Mouse (Mus musculus) MEL (cell line): ENCODE data around the gene Fat3. TPM values are rescaled to one million over a fixed set of nuclear protein-coding genes. Genes with fewer than 3 reads are reported as not detected.

Source experiments
- DNase-seq: peaks from one replicate; pipeline ENCODE4 v3.0.0; 2011; ENCODE audit warnings: low read depth, low spot score
- H3K27ac ChIP-seq: 2 replicates; pipeline ENCODE4 v1.5.1; 2012; ENCODE audit warnings: low read depth, mild to moderate bottlenecking, control low read depth, low read length, moderate library complexity; ENCODE audit not compliant: control insufficient read depth
- H3K27me3 ChIP-seq, 2 experiments: fragments of 150-350 bp in 1 of 2; sonication (generic) in 1 of 2; 2 replicates each; pipeline ENCODE4 v1.6.1; 2012; ENCODE audit warnings: low read length in 2 of 2, mild to moderate bottlenecking in 2 of 2, improper control_type of control experiment in 1 of 2, moderate library complexity in 1 of 2; ENCODE audit not compliant: insufficient read depth in 2 of 2, control insufficient read depth in 1 of 2
- H3K36me3 ChIP-seq, 2 experiments: 2 replicates each; pipeline ENCODE4 v1.6.1; 2012 to 2014; ENCODE audit warnings: low read length in 2 of 2, improper control_type of control experiment in 1 of 2, inconsistent platforms in 1 of 2, mild to moderate bottlenecking in 1 of 2; ENCODE audit not compliant: insufficient read depth in 2 of 2, control insufficient read depth in 1 of 2
- H3K4me1 ChIP-seq, 2 experiments: fragments of 150-350 bp in 1 of 2; sonication (generic) in 1 of 2; 2 replicates each; pipeline ENCODE4 v1.6.1; 2012; ENCODE audit warnings: low read length in 2 of 2, improper control_type of control experiment in 1 of 2, mild to moderate bottlenecking in 1 of 2; ENCODE audit not compliant: insufficient read depth in 2 of 2, control insufficient read depth in 1 of 2
- H3K4me3 ChIP-seq, 2 experiments: fragments of 150-350 bp in 1 of 2; sonication (generic) in 1 of 2; 2 replicates each; pipeline ENCODE4 v1.5.1; 2012; ENCODE audit warnings: low read depth in 2 of 2, low read length in 2 of 2, mild to moderate bottlenecking in 2 of 2, moderate library complexity in 2 of 2, control low read depth in 1 of 2, improper control_type of control experiment in 1 of 2; ENCODE audit not compliant: control insufficient read depth in 1 of 2, insufficient read depth in 1 of 2
- H3K79me2 ChIP-seq: 2 replicates; pipeline ENCODE4 v1.6.1; 2012; ENCODE audit warnings: mild to moderate bottlenecking, low read length, moderate library complexity; ENCODE audit not compliant: control insufficient read depth, poor library complexity, insufficient read depth
- H3K9ac ChIP-seq: 2 replicates; pipeline ENCODE4 v1.6.1; 2012; ENCODE audit warnings: low read depth, mild to moderate bottlenecking, control low read depth, low read length, moderate library complexity; ENCODE audit not compliant: control insufficient read depth, poor library complexity, severe bottlenecking
- H3K9me3 ChIP-seq: fragments of 150-350 bp; sonication (generic); replicated peaks from 2 replicates; pipeline ENCODE4 v1.6.1; 2012; ENCODE audit warnings: mild to moderate bottlenecking, low read length, improper control_type of control experiment, moderate library complexity; ENCODE audit not compliant: insufficient read depth
- BHLHE40 ChIP-seq: IDR thresholded peaks from 2 replicates; pipeline ENCODE4 v1.6.1; 2012; ENCODE audit warnings: low read depth, mild to moderate bottlenecking, inconsistent platforms, low read length, improper control_type of control experiment, borderline replicate concordance
- ELF1 ChIP-seq: IDR thresholded peaks from 2 replicates; pipeline ENCODE4 v1.6.1; 2014; ENCODE audit warnings: low read depth, mild to moderate bottlenecking, inconsistent platforms, low read length, improper control_type of control experiment, moderate library complexity
- ETS1 ChIP-seq: IDR thresholded peaks from 2 replicates; pipeline ENCODE4 v1.6.1; 2012; ENCODE audit warnings: low read depth, mild to moderate bottlenecking, inconsistent platforms, low read length, improper control_type of control experiment, moderate library complexity
- GABPA ChIP-seq: IDR thresholded peaks from 2 replicates; pipeline ENCODE4 v1.6.1; 2012; ENCODE audit warnings: low read depth, mild to moderate bottlenecking, inconsistent platforms, low read length, improper control_type of control experiment, moderate library complexity
- GATA1 ChIP-seq: IDR thresholded peaks from 2 replicates; pipeline ENCODE4 v1.6.1; 2011; ENCODE audit warnings: low read depth, low read length, improper control_type of control experiment
- HCFC1 ChIP-seq: IDR thresholded peaks from 2 replicates; pipeline ENCODE4 v1.6.1; 2012; ENCODE audit warnings: low read depth, mild to moderate bottlenecking, inconsistent platforms, low read length, improper control_type of control experiment, moderate library complexity
- MAFK ChIP-seq: IDR thresholded peaks from 2 replicates; pipeline ENCODE4 v1.6.1; 2011; ENCODE audit warnings: low read depth, mild to moderate bottlenecking, low read length, improper control_type of control experiment, borderline replicate concordance
- MAX ChIP-seq: IDR thresholded peaks from 2 replicates; pipeline ENCODE4 v1.6.1; 2011; ENCODE audit warnings: low read length, improper control_type of control experiment
- MEF2A ChIP-seq: IDR thresholded peaks from 2 replicates; pipeline ENCODE4 v1.6.1; 2014; ENCODE audit warnings: low read depth, mild to moderate bottlenecking, inconsistent platforms, low read length, improper control_type of control experiment; ENCODE audit not compliant: poor library complexity, insufficient replicate concordance, severe bottlenecking; ENCODE audit errors: extremely low read depth
- MXI1 ChIP-seq: IDR thresholded peaks from 2 replicates; pipeline ENCODE4 v1.6.1; 2011; ENCODE audit warnings: mild to moderate bottlenecking, low read depth, low read length, improper control_type of control experiment
- MYC ChIP-seq: IDR thresholded peaks from 2 replicates; pipeline ENCODE4 v1.6.1; 2011; ENCODE audit warnings: low read depth, mild to moderate bottlenecking, low read length, improper control_type of control experiment, moderate library complexity
- NRF1 ChIP-seq: IDR thresholded peaks from 2 replicates; pipeline ENCODE4 v1.6.1; 2014; ENCODE audit warnings: low read depth, mild to moderate bottlenecking, inconsistent platforms, low read length, improper control_type of control experiment, moderate library complexity; ENCODE audit not compliant: poor library complexity, insufficient read depth, severe bottlenecking
- POLR2AphosphoS5 ChIP-seq: IDR thresholded peaks from 2 replicates; pipeline ENCODE4 v1.6.1; 2012; ENCODE audit warnings: low read depth, borderline replicate concordance, mild to moderate bottlenecking, inconsistent platforms, low read length, moderate library complexity, mixed read lengths
- RCOR1 ChIP-seq: IDR thresholded peaks from 2 replicates; pipeline ENCODE4 v1.6.1; 2012; ENCODE audit warnings: low read depth, mild to moderate bottlenecking, inconsistent platforms, low read length, improper control_type of control experiment
- SIN3A ChIP-seq: IDR thresholded peaks from 2 replicates; pipeline ENCODE4 v1.6.1; 2012; ENCODE audit warnings: low read length, improper control_type of control experiment, inconsistent platforms
- SMC3 ChIP-seq: IDR thresholded peaks from 2 replicates; pipeline ENCODE4 v1.6.1; 2011; ENCODE audit warnings: low read depth, low read length, improper control_type of control experiment
- TAL1 ChIP-seq: IDR thresholded peaks from 2 replicates; pipeline ENCODE4 v1.6.1; 2012; ENCODE audit warnings: mild to moderate bottlenecking, inconsistent platforms, low read length, moderate library complexity, mixed read lengths
- TCF12 ChIP-seq: IDR thresholded peaks from 2 replicates; pipeline ENCODE4 v1.6.1; 2014; ENCODE audit warnings: low read depth, mild to moderate bottlenecking, inconsistent platforms, low read length, improper control_type of control experiment, moderate library complexity
- ZNF384 ChIP-seq: IDR thresholded peaks from 2 replicates; pipeline ENCODE4 v1.6.1; 2012; ENCODE audit warnings: low read depth, mild to moderate bottlenecking, inconsistent platforms, low read length, improper control_type of control experiment
- polyA plus RNA-seq, 2 experiments: library from polyadenylated mRNA; stranded (reverse) in 1 of 2; unstranded in 1 of 2; fragments of >175 nt in 1 of 2; fragments of >200 nt in 1 of 2; gene quantifications; 2 replicates each; pipeline versions ENCODE4 v1.2.1 to v1.2.4; 2012; ENCODE audit warnings: low replicate concordance in 2 of 2, low read depth in 1 of 2; ENCODE audit not compliant: insufficient read length in 2 of 2, insufficient read depth in 1 of 2, missing spikeins in 1 of 2
- total RNA-seq: library from RNA; depleted of rRNA; stranded (reverse); fragments of 300-350 nt; gene quantifications from 2 replicates; pipeline ENCODE4 v1.2.3, GENCODE M21; 2012

Fat3 gene
- total and polyA plus RNA-seq, 3 experiments: 1.5 to 1.8 TPM; not detected in 1

- no peaks in the 10 kb centered on the region for H3K4me1 ChIP-seq
Observed at GRCm38 (mm10) chr9:16517543-16517942, 16.5 kb upstream of the Fat3 start.

DNA sequence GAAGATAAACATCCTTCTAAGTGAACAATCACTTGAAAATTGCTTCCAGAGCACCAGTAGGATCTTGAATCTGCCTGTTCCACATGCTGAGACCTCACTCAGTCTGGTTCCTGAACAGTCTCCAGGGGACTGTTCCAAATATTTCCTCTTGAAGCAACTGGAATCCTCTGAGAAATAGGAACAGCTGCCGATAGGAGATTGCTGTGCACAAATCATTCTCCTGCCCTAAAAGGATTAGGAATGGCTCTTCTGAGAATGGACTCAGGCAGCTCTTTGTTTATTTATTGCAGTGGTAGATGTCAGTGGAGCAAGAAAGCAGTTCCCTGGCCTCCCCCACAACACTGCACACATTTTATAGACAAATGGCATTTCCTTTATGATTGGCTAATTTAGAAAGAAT lies 10.9 kb upstream of the Fat3 start:
- Histone ChIP-seq H3K4me1 (no peaks in the 10 kb centered on the region), H3K9me3 (no peaks in the 10 kb centered on the region; the same call in 1 of the 2 replicates), H3K27ac (no peak overlapping the region), H3K79me2 (no peaks in the 10 kb centered on the region), H3K36me3 (no peaks in the 10 kb centered on the region), H3K27me3 (no peaks in the 10 kb centered on the region), H3K4me3 (no peak overlapping the region), H3K9ac (no peak overlapping the region)
- TF ChIP-seq SMC3 (no peak), BHLHE40 (no peak), MAX (no peak), NRF1 (no peak), HCFC1 (no peak), MYC (no peak), SIN3A (no peak), TCF12 (no peak), POLR2AphosphoS5 (no peak), GABPA (no peak), RCOR1 (no peak), TAL1 (no peak), MEF2A (no peak), MXI1 (no peak), ZNF384 (no peak), MAFK (no peak), ETS1 (no peak), ELF1 (no peak), GATA1 (no peak)
- no peak for DNase-seq

More at GRCm38 (mm10) chr9:16517543-16517942, 16.5 kb upstream of the Fat3 start:
- no peak for TF ChIP-seq MXI1
- TF ChIP-seq ELF1: no peak
- no peak for TF ChIP-seq MYC
- TF ChIP-seq TAL1: no peak
- TF ChIP-seq SIN3A: no peak
- no peak for TF ChIP-seq ZNF384
- Histone ChIP-seq H3K27ac (no peak overlapping the region), H3K4me3 (no peak overlapping the region), H3K9me3 (no peaks in the 10 kb centered on the region), H3K9ac (no peak overlapping the region), H3K79me2 (no peaks in the 10 kb centered on the region), H3K36me3 (no peaks in the 10 kb centered on the region), H3K27me3 (no peaks in the 10 kb centered on the region)
- DNase-seq: no peak
